Mouse (Mus musculus) liver, embryonic 14.5 days (tissue): ENCODE measurements at regions not wholly inside any gene's neighbourhood (a gene's known extent, or its start where the extent isn't known, plus 50 kb on each side); places are given as distances from the start of the nearest gene placed in this dataset.

ENCODE experiments used
- CTCF ChIP-seq: IDR thresholded peaks from 2 replicates; pipeline ENCODE4 v1.5.1; 2016; ENCODE audit warnings: antibody characterized with exemption, low read depth, control low read depth
- EP300 ChIP-seq: IDR thresholded peaks from 2 replicates; pipeline ENCODE4 v1.6.1; 2016; ENCODE audit warnings: antibody characterized with exemption, low read depth

DNA sequence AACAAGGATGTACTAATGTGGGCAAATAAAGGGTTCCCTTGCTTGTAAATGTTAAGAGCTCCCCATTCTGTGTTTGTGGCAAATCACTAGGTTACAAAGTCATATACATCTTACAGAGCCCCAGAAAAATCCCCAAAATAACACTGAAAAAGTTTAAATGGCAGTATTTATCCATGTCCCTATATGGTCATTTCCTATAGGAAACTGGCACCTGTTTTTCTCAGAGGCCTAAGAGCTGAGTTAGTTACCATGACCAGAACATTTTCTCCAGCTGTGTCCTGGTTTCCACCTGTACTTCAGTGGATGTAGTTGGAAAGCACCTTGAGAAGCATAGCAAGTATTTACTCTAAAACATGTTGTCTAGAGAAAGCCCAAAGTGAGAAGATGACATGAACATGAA is 434.5 kb upstream of the Mef2c start:
- TF ChIP-seq EP300: no peak
- TF ChIP-seq CTCF: no peak
